Mouse (Mus musculus) layer of hippocampus, adult 9-11 months (tissue): ENCODE data around the gene Cd244a.

Experiments
- DNase-seq: peaks from one replicate; pipeline ENCODE4 v3.0.0; 2022

Gene Cd244a

DNA sequence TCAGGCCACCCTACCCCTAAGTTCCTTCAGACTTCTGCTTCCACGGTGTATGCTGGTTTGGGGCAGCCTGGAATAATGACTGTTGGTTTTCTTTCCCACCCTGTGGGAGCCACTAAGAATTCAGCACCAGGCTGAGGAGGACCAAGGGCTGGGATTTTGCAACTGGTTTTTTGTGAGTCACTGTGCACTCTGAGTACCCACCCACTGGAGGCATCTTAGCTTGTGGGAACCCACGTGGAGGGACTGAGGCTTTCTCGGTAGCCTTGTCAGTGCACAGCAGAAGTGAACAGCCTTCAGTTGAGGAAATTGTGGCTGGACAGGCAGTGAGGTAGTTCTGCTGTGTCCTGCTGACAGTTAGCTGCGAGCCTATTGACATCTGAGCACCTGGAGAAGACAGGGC, at the start of gene Cd244a:
TSS of gene Cd244a (plus strand) at position 296 of the 400 bp plus-strand sequence.
- peak; percentile 50 for DNase-seq

DNA sequence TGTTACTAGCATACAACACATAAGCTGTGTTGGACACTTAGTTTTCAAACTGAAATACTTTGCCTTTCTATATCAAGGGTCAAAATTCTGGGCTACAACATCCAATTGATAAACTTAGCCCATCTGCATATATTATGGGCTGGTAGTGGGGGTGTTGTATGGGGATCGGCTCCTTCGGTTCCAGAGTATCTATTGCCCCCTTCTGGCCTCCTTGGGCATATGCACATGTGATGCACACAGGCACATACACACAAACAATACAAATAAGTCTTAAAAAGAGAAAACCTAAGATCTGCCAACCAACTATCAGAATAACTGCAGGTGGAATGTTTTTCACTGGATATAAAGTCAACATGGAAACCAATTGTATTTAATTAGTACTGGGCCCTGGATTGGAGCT, 45.8 kb upstream of the Cd244a start:
- no peak for DNase-seq

DNA sequence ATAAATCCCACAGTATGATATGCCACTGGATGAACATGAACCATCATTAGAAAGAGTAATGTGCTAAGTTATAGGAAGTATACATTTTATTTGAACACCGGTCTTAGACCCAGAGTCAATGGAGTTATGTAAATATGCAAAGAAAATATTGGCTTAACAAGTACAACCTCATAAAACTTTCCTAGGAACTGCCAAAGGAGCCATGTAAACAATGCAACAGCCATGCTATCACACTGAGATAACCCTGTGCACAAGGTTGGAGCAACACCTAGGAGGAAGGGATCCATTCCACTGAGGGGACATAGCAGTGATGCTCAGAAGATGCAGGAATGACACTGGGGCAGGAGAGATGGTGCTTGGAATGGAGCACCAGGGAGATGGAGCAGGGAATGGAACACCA, 45.2 kb upstream of the Cd244a start:
- DNase-seq: no peak

DNA sequence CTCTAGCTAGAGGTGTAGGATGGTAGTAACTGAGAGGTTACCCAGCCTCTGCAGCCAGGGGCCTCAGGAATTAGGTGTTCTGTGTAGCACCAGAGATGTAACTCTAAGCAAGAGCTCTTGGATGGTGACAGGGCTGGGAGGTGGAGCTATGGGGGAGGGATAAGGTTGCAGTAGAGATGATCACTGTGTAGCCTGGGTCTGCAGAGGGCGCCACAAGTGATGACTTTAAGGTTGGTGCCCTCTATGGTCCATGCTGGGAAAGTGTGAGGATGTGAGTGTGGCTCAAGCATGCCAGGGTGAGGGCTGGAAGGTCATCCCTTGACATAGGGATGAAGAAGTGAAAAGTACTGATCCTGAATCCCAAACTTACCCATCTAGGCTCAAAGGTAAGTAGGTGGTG, 44.0 kb upstream of the Cd244a start:
- no peak for DNase-seq

DNA sequence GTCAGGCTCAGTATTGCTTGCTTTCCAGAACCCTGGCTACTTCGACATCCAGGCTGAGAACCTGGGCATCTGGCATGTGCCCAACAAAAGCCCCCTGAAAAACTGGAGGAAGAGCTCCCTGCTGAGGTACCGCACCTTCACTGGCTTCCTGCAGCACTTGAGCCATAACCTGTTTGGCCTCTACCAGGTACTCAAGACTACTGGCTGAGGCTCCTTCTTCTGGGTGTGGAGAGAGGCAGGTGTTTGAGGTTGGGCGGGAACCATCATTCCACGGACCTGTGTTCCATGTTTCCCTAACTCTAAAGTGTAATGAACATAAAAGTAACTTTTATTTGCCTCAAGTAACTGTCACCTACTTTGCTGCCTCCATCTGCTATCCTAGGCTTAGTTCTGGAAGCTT, 43.4 kb upstream of the Cd244a start:
- no peak for DNase-seq

DNA sequence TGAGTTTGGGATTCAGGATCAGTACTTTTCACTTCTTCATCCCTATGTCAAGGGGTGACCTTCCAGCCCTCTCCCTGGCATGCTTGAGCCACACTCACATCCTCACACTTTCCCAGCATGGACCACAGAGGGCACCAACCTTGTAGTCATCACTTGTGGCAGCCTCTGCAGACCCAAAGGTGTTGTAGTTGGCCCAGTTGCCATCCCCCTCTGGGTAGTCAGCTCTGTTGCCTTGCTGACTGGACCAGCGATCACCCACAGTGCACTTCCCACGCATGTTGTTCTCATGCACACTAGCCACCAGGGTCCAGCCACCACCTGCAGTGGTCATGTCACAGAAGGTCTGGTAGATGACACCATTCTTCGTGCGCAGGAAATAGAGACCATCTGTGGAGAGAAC, 27.6 kb upstream of the Cd244a start:
- DNase-seq: no peak

DNA sequence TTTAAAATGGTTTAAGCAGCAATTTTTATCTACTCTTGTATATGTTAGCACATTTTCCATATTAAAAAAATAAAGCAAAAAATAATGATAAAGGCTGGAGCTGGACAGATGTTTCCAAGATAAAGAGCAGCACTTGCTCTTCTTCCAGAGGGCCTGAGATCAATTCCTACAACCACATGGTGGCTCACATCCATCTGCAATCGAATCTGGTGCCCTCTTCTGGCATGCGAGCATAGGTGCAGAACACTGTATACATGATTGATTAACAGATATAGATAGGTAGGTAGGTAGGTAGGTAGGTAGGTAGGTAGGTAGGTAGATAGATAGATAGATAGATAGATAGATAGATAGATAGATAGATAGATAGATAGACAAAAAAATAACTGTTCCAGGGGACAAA, 26.2 kb upstream of the Cd244a start:
- DNase-seq: no peak

DNA sequence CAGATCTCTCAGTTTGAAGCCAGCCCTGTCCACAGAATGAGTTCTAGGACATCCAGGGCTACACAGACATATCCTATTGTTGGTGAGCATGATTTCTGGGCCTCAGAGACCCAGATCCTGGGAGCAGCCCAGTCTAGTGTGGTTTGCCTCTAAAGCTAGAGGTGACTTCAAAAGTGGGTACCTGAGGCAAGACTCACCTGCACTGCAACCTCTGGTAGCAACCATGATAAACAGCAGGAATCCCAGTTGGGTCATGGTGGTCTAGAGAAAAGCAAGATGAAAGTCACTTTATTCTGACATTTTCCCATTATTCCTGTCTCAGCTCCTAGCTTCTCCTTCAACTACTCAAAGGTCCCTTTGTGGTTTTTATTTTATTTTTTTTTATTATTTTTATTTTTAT, 24.4 kb upstream of the Cd244a start:
- no peak for DNase-seq

DNA sequence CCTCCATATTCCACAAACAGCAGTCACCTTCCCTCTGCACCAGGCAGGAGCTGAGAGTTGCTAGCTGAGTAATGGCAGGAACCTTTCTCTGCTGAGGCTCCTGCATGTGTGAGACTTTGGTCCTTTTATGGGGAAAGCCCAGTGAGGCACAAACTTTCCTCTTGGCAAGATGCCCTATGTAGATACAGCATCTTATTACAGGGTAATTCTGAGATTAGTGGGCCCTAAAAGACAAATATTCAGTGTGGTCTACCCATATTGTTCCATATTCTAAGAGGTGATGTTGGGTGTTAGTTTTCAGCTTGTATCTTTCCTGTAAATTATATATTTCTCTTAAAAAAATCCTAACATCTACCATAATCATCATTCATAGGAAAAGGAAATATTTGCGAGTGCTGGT, 23.8 kb upstream of the Cd244a start, which contains the start of gene Itln1:
TSS of gene Itln1 (minus strand) at position 101 of the 400 bp plus-strand sequence.
- no peak for DNase-seq

DNA sequence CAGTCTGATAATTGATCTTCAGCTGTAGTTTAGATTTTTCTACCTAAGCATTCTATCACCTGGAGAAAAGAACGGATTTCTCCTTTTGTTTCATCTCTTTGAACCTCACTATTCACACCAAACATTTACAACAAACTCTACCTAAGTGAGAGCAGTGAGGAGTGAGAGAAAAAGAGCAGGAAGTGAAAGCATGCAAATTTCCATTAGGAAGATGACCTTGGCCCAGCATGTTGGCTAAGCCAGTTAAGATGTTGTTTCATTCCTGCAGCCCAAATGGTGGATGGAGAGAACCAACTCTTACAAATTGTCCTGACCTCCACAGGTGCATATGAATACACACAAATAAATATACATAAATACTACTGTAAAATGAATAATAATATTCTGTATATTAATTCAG, 18.3 kb upstream of the Cd244a start:
- DNase-seq: no peak

DNA sequence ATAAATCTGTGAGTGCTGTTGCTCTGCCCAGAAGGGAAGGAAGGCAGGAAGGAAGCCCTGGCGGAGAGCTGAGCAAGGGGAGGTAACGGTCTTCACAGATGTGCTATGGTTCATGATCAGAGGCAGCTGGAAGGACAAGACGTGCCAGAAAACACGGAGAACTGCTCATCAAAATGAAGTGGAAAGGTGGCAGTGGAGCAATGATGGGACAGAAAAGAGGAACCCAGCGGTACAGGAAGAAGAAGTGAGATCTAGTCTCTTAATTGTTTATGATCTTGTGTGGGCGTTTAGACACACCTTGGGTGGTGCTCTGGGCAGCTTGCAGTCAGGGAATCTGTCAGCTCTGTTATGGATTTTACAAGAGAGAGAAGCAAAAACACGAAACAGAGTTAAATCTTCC, 7.7 kb upstream of the Cd244a start:
- no peak for DNase-seq

DNA sequence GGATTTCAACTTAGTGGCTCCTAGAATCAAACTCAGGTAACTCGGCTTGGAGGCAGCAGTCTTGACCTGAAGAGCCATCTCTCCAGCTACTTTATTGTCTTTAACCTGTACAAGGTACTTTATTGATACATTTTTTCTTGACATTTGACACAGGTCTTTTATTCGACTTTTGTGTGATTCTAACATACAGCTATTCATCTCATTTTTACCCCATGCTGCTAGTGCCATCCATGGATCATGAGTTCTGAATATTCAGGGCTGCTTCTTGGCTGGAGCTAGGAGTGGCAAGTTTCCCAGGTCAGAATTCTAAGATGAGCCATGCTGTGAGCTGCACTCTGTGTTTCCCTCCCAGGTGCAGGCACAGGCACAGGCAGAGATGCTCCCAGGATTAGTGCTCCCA, 6.8 kb upstream of the Cd244a start:
- no peak for DNase-seq

DNA sequence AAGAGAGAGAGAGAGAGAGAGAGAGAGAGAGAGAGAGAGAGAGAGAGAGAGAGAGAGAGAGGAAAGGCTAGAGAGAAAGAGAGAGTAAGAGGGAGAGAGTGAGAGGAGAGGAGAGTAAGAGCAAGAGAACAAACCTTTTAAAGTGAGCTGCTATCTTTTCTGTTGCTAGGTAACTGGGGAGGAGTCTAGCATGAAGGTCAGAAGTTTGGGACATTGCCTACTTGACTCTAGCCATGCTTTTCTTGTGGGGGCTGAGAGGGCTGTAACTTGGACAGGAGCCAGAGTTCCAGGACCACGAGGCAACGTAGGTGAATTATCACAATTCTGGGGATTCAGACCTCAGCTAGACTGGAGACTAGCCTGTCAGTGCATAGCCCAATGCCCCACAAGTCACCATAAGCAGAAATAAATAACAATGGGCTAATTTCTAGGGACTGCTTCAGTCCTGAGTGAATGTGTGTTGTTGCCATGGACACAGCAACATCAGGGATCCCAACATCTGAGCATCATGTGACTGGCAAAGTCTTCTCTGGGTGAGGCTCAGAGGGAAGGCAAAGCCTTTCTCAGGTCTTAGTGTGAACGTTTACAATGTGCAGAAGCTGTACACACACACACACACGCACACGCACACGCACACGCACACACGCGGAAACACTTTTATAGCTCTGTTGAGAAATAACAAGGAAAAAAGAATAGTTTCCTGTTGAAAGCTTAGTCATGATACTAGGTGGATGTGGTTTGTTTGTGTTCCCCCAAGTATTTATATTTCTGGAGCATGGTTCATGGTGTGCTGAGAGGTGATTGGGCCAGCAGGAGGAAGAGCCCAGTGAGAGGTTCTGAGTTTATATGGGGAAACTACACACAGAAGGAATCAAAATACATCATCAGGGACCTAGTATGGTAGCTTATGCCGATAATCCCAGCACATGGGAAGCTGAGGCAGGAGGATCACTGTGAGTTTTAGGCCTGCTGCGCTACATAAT, 5.3 kb upstream of the Cd244a start:
- no peak for DNase-seq

DNA sequence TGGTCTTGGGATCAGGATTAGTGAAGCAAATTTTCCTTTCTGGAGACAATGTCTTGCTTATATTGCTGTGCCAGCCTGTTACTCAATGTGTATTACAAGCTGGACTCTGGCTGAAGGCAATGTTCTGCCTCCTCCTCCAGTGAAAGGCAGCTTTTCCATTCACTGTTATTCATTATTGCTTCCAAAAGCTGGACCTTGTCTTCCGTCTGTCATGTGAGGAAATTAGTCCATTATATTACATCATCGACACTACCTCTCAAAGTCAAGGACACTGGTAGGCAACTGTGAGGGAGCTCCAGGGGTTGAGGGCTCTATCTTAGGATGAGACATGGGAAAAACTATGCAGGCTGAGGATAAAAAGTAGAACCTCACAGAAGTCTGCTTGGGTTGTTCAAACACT, 2.6 kb upstream of the Cd244a start:
- DNase-seq: no peak

DNA sequence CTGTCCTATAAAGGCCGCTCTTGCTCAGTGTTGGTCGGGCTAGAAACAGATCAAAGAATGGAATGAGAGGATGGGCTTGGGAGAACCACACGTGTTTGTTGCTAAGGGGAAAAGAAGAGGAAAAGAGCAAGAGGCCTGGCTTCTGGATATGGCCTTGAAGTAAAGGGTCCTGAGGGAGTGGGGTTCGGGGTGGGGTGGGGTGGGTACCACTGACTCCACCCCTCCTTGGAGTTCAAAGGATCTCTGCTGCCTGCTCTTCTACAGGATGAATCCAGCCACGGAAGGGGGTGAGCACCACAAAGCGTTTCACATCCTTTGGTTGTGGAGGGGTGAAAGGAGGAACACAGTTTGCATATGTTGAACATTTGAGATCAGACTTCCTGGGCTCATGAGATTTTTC, 586 bp upstream of the Cd244a start:
- no peak for DNase-seq

DNA sequence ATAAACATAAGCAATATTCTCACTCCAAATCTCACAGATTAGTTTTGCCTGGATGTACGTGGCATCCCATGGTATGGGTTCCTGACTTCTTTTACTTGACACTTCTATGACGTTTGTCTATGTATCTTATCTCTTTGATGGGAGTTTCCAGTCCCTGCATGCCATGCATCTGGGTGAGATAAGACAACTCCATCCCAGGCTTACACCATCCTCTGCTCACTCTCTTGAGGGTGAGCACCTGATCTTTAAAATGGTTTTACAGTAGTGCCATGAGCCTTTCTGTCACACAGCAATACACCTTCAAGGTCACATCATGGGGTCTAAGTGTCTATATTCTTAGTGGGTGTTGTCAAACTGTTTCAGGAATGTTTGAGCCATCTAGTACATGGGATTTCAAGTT, 1.3 kb downstream of the Cd244a start:
- no peak for DNase-seq

DNA sequence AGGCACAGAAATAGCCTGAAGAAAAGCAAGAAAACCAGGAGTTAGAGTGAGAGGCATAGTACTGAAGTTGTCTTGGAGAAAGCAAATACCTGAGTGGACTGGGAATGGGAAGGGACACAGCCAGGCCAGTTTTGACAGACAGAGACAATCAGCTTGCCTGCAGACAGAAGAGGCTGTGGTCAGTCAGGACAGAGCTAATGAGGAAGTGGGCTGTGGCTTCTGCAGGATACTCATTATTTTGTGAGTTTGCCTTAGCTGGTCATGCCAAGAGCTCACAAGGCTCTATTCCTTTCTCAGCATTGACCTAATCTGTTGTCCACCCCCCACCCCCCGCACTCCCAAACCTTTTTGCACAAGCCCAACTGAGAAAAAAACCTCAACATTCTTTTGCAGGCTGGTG, 2.2 kb downstream of the Cd244a start:
- DNase-seq: peak; percentile 40

DNA sequence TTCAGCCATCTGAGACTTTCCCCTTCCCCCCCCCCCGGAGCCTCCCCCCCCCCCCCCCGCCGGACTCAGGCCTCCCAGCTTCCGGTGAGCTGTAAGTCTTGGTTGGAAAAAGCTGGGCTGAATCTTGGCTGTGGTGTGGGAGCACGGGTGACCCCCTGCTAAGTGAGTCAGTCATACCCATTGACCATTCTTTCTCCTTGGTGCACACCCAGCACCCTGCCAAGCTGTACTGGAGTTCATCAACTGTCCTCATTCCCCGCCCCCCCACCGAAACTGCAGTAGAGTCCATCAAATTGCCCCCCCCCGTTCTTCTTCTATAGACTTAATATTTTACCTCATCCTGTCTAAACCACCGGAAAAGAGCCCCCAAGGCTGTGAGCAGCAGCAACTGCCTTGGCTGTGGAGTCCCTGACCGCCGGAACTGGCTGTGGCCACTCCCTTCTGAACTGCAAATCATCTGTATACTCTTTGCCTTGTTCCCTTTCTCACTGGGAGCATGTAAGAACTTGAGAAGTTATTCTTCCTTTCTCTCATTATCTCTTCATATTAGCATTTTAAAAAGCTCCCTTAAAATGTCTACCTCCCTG, 2.7 kb downstream of the Cd244a start:
- DNase-seq: no peak

DNA sequence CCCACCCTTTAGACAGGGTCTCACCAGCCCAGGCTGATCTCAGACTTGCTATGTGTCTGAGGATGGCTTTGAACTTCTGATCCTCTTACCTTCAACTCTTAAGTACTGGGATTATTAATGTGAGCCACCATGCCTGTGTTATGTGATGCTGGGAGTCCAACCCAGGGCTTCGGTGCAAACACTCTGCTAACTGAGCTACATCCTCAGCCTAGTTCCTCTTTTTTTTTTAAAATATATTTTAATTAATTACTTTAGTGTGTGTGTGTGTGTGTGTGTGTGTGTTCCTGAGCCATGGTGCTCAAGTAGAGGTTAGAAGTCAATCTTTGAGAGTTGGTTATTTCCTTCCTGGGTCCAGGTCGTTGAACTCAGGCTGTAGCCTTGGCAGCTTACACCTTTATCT, 4.0 kb downstream of the Cd244a start:
- DNase-seq: no peak

DNA sequence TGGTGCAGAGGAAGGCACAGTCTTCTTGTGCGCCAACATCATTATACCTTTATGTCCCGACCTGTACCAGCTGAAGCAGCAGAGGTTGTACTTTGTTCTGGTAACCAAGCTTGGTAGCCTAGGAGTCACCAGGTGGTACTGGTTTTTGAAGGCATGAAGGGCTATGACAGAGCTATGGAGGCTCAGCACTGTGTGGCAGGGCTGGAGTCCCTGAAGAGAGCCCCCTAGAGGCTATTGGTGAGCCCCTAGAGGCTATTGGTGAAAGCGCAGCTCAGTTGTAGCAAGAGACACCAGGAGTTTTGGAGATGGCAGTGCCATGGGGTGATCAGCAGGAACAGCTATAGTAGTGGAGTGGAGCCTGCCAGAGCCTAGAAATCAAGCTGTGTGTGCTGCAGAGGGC, 5.3 kb downstream of the Cd244a start:
- no peak for DNase-seq

DNA sequence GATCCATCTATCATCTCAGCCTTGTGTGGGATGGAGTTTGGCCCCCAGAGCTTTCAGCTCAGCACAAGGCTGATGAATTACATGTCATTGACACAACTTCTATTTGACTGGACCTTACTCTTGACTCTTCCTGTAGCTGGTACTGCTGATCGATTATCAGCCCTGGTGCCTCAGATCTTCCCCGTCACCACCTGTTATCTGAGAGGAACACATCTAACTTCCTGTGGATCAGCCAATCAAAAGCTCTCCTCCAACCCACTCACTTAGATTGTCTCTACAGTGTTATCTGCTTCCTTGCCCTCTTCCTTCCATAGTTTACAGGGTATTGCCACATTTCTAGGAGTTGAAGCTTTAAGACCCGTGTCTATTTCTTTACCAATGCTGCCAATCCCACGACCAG, 6.9 kb downstream of the Cd244a start:
- DNase-seq: no peak

DNA sequence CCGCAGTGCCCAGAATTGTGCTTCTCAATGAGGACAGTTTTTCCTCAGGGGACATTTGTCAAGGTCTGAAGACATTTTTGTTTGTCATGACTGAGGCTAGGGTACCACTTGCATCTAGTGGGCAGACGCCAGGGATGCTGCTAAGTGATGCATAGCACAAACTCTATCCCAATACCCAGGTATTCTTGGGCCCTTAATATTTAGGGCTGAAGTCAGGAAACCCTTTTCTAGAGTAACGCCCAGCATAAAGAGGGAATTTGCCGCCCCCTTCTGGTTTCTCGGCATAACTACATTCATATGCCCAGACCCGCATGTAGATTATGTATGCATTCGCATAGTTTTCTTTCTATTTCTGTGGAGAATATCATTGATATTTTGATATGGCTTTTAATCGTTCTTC, 7.8 kb downstream of the Cd244a start:
- DNase-seq: no peak

DNA sequence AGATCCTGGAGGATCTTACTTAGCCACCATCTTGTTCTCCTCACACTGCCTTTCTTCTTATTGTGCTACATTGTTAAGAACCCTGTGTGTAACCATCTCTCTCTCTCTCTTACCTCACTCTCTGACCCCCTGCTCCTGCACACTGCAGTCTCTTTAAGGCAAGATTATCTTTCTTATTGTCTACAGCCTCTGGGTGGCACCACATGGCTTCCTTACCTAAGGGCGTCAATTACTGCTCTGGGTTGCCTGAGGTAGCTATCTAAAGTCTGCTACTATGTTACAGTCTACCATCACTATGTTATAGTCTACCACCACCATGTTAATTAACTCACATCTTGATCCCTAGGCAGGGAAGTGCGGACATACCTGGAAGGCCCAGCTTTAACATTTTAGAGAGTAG, 9.4 kb downstream of the Cd244a start:
- DNase-seq: no peak

DNA sequence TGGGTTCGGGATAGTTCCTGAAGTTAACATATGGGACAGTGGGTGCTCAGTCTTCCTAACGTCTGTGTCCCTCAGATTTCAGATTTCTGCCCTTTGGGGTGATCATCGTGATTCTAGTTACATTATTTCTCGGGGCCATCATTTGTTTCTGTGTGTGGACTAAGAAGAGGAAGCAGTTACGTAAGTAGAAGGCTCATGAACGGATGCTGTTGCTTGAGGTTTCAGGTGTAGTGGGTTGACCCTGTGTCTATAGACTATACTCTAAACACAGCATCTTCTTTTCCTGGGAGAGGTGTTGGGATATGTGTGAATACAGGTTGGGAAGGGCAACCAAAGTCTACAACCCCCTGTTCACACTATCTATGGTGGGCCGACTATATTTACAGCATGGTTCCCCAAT, 18.2 kb downstream of the Cd244a start:
- no peak for DNase-seq

DNA sequence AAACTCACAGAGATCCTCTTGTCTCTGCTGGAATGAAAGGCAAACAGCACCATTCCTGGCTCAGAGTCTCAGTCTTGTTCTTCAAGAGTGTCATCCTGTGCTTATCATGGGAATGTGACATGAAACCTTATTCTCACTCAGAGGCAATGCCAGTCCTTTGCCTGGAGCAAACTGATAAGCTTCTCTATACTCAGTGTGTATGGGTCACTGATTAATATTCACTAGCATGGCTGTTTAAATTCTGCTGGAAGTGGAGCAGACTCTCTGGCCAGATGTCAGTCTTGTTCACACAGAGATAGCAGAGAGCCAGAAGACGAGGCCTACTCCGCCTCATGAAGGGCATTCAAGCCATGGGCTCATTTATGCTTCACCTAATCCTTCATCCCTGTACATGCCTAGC, 25.6 kb downstream of the Cd244a start:
- no peak for DNase-seq
